Mouse (Mus musculus) cerebellum, postnatal 25 days (tissue): Measurements from ENCODE around the gene Nfatc2.
A peak's percentile ranks its signal among the peaks of the same experiment; 100 is the strongest.

Experiments
- DNase-seq, 2 experiments: peaks; one replicate each; pipeline ENCODE4 v3.0.0; 2021; ENCODE audit warnings: mixed read lengths in 2 of 2

Nfatc2 gene

GRCm38 (mm10) chr2:168479930-168480329, 121.5 kb downstream of the Nfatc2 start:
- DNase-seq, result peak; percentile 87 to 93

GRCm38 (mm10) chr2:168478431-168478830, 123.0 kb downstream of the Nfatc2 start:
- DNase-seq, result no peak

- no peak for DNase-seq
Observed at GRCm38 (mm10) chr2:168473496-168473895, 128.0 kb downstream of the Nfatc2 start.

GRCm38 (mm10) chr2:168472899-168473298, 128.6 kb downstream of the Nfatc2 start:
- peak; percentile 76 to 77 for DNase-seq

GRCm38 (mm10) chr2:168469032-168469431, 132.4 kb downstream of the Nfatc2 start:
- peak; percentile 64 to 76 for DNase-seq

- DNase-seq, result peak; percentile 35 to 61
Observed at GRCm38 (mm10) chr2:168467166-168467565, 134.3 kb downstream of the Nfatc2 start.

- DNase-seq, result no peak
Observed at GRCm38 (mm10) chr2:168466066-168466465, 135.4 kb downstream of the Nfatc2 start.

- DNase-seq, result peak in 1 of 2 experiments; percentile 40
Observed at GRCm38 (mm10) chr2:168465646-168466045, 135.8 kb downstream of the Nfatc2 start.

GRCm38 (mm10) chr2:168461865-168462264, 139.6 kb downstream of the Nfatc2 start:
- no peak for DNase-seq

GRCm38 (mm10) chr2:168459627-168460026, 141.8 kb downstream of the Nfatc2 start:
- no peak for DNase-seq

- no peak for DNase-seq
Observed at GRCm38 (mm10) chr2:168458583-168458982, 142.9 kb downstream of the Nfatc2 start.

GRCm38 (mm10) chr2:168451714-168452708, 149.4 kb downstream of the Nfatc2 start:
- DNase-seq, result no peak

GRCm38 (mm10) chr2:168450977-168451376, 150.5 kb downstream of the Nfatc2 start:
- DNase-seq, result peak in 1 of 2 experiments; percentile 61

GRCm38 (mm10) chr2:168448054-168448453, 153.4 kb downstream of the Nfatc2 start:
- no peak for DNase-seq

- peak in 1 of 2 experiments; percentile 18 for DNase-seq
Observed at GRCm38 (mm10) chr2:168447601-168448000, 153.9 kb downstream of the Nfatc2 start.

GRCm38 (mm10) chr2:168445211-168445810, 156.1 kb downstream of the Nfatc2 start:
- peak; percentile 71 to 81 for DNase-seq

- no peak for DNase-seq
Observed at GRCm38 (mm10) chr2:168444126-168444525, 157.3 kb downstream of the Nfatc2 start.

GRCm38 (mm10) chr2:168441494-168441893, 160.0 kb downstream of the Nfatc2 start:
- DNase-seq, result peak in 1 of 2 experiments; percentile 28

- DNase-seq, result peak; percentile 77 to 85
Observed at GRCm38 (mm10) chr2:168440918-168441328, 160.5 kb downstream of the Nfatc2 start.

- DNase-seq, result no peak
Observed at GRCm38 (mm10) chr2:168438981-168439452, 162.4 kb downstream of the Nfatc2 start.

GRCm38 (mm10) chr2:168434187-168434586, 167.3 kb downstream of the Nfatc2 start:
- no peak for DNase-seq

- no peak for DNase-seq
Observed at GRCm38 (mm10) chr2:168433392-168433791, 168.1 kb downstream of the Nfatc2 start.

GRCm38 (mm10) chr2:168432394-168432793, 169.1 kb downstream of the Nfatc2 start:
- no peak for DNase-seq

GRCm38 (mm10) chr2:168429598-168429997, 171.9 kb downstream of the Nfatc2 start:
- no peak for DNase-seq
